Mouse (Mus musculus): ENCODE results near the gene Bud23. TPM values are rescaled to one million over a fixed set of nuclear protein-coding genes. Genes with fewer than 3 reads are reported as not detected.
A peak's percentile ranks its signal among the peaks of the same experiment; 100 is the strongest.

The Bud23 gene
- polyA plus RNA-seq, 1 experiment from 2014 or later = 38.3 TPM

DNA sequence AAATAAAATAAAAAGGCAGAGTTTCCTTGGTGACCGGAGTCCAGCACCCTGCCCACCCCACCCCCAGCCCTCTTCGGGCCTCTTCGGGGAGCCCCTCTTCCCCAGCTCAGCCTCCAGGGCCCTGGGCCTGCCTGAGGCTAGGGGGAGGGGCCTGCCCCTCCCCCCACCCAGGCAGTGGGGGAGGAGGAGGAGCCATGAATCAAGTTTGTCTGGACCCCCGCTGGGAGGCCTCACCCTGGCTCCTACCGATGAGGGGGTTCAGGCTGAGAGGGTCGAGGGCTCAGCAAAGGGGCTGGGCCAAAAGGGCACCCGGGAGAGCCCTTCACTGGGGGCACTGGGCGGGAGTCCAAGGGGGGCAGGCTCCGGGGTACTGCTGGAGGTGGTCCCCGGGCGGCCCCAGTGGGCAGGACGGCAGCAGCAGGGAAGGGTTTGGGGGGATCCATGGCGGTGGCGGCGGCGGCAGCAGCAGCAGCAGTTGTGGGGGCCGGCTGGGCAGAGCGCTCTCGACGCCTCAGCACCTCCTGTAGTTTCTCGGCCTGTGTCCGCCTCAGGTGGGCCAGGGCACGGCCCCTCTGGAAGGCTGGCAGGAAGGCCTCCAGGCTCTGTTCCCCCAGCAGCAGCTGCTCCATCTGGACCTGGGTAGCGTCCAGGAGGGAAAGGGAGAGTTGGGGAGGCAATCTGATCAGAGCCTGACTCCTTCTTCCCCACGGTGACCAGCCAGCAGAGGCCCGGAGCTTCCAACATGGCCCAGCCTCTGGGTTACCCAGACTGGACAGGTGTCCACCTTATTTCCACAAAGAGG, 8.8 kb upstream of the Bud23 start:
- H3K4me3 ChIP-seq (ENCODE audit: low read depth, low read length) = no peak overlapping the region
- ATAC-seq (no peak), DNase-seq (no peak)
- H3K4me1 ChIP-seq (ENCODE audit: insufficient read depth) = peaks cover 8% of the 10 kb centered on the region
- no peaks in the 10 kb centered on the region for H3K36me3 ChIP-seq (replicated peaks; ENCODE audit: insufficient read depth, low read length)
- no peak overlapping the region for H3K9ac ChIP-seq (replicated peaks)
- no peaks in the 10 kb centered on the region for H3K27me3 ChIP-seq (ENCODE audit: insufficient read depth, low read length)
- TF ChIP-seq EP300 (IDR thresholded peaks at IDR 0.05; ENCODE audit: low read depth) (no peak), CTCF (IDR thresholded peaks at IDR 0.05; ENCODE audit: low read depth) (no peak)
- no peaks in the 10 kb centered on the region for H3K9me3 ChIP-seq (ENCODE audit: low read length)
- no peak overlapping the region for H3K27ac ChIP-seq (ENCODE audit: low read depth)
- WGBS (ENCODE audit: insufficient replicate concordance) = 54% methylated on average over 25 of the region's 26 CpGs
- no peak overlapping the region for H3K4me2 ChIP-seq (ENCODE audit: low read depth, low read length)

DNA sequence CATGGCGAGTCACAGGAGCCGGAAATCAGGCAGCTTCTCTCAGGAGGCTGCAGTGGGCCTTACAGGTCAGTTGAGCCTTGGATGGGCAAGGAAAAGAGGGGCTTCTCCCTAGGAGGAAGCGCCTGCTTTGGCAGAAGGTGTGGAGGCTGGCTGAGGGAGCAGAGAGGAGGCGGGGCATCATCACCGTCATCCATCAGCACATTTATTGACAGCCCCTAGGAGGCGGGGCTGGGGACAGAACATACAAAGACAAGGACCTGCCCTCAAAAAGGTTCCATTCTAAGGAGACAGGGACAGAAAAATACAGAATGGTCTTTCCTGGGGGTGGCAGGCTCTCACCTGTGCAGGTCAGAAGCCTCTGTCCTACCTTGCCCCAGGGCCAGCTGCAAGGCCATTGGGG, 8.0 kb upstream of the Bud23 start:
- DNase-seq (no peak), ATAC-seq (no peak)
- no peak overlapping the region for H3K4me2 ChIP-seq (ENCODE audit: low read depth, low read length)
- no peak overlapping the region for H3K4me3 ChIP-seq (ENCODE audit: low read depth, low read length)
- H3K9ac ChIP-seq (replicated peaks) = no peak overlapping the region
- H3K36me3 ChIP-seq (replicated peaks; ENCODE audit: insufficient read depth, low read length) = no peaks in the 10 kb centered on the region
- WGBS (ENCODE audit: insufficient replicate concordance) = 60% methylated on average over 6 of the region's 6 CpGs
- H3K9me3 ChIP-seq (ENCODE audit: low read length) = 0 out of 2 replicates have a peak, but pooled peaks cover 2% of the 10 kb centered on the region
- H3K27me3 ChIP-seq (ENCODE audit: insufficient read depth, low read length) = no peaks in the 10 kb centered on the region
- TF ChIP-seq EP300 (IDR thresholded peaks at IDR 0.05; ENCODE audit: low read depth) = no peak
- no peak for TF ChIP-seq CTCF (IDR thresholded peaks at IDR 0.05; ENCODE audit: low read depth)
- no peak overlapping the region for H3K27ac ChIP-seq (ENCODE audit: low read depth)
- H3K4me1 ChIP-seq (ENCODE audit: insufficient read depth) = peaks cover 2% of the 10 kb centered on the region

DNA sequence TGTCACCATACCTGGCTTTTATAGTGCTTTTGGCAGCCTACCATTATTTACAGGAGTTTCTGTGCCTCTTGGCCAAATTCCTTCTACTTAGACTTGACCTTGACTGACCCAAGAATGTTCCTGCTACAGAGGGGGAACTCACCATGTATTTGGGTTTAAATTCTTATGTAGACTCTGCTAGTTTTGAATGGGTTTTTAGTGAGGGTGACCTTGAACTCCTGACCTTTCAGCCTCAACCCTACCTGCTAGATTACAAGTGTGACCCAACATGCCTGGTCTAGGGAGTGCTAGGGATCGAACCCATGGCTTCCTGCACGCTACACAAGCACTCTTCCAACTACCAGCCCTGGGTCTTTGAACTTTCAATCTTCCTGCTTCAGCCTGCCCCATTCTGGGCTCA, 7.3 kb upstream of the Bud23 start:
- ATAC-seq (no peak), DNase-seq (no peak)
- no peak for TF ChIP-seq CTCF (IDR thresholded peaks at IDR 0.05; ENCODE audit: low read depth)
- no peak for TF ChIP-seq EP300 (IDR thresholded peaks at IDR 0.05; ENCODE audit: low read depth)
- Histone ChIP-seq H3K9me3 (ENCODE audit: low read length) (0 out of 2 replicates have a peak, but pooled peaks cover 2% of the 10 kb centered on the region), H3K4me1 (ENCODE audit: insufficient read depth) (no peaks in the 10 kb centered on the region), H3K4me3 (ENCODE audit: low read depth, low read length) (no peak overlapping the region), H3K36me3 (replicated peaks; ENCODE audit: insufficient read depth, low read length) (no peaks in the 10 kb centered on the region), H3K9ac (replicated peaks) (no peak overlapping the region), H3K27me3 (ENCODE audit: insufficient read depth, low read length) (no peaks in the 10 kb centered on the region), H3K4me2 (ENCODE audit: low read depth, low read length) (no peak overlapping the region), H3K27ac (ENCODE audit: low read depth) (no peak overlapping the region)
- 79% methylated on average over 2 of the region's 2 CpGs for WGBS (ENCODE audit: insufficient replicate concordance)

DNA sequence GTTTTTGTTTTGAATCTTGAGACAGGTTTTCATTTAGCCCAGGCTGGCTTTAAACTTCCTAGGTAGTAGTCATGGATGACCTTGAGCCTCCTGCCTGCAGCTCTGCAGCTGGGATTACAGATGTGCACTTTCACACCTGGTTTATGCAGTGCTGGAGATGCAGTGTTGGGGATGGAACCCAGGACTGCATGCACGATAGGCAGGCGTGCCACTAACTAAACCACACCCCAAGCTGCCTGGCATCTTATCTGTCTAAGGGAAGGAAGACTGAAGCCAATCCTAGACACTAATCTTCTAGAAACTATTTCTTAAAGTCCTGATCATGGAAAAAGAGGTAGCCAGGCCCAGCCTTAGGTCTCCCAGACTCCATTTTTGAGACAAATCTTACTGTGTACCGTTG, 5.7 kb upstream of the Bud23 start:
- no peak overlapping the region for H3K9ac ChIP-seq (replicated peaks)
- 0 out of 2 replicates have a peak, but pooled peaks cover 2% of the 10 kb centered on the region for H3K9me3 ChIP-seq (ENCODE audit: low read length)
- ATAC-seq = no peak
- H3K4me2 ChIP-seq (ENCODE audit: low read depth, low read length) = no peak overlapping the region
- no peak overlapping the region for H3K27ac ChIP-seq (ENCODE audit: low read depth)
- peaks cover 5% of the 10 kb centered on the region; the same call in 1 of the 2 replicates for H3K36me3 ChIP-seq (replicated peaks; ENCODE audit: insufficient read depth, low read length)
- TF ChIP-seq CTCF (IDR thresholded peaks at IDR 0.05; ENCODE audit: low read depth) (no peak), EP300 (IDR thresholded peaks at IDR 0.05; ENCODE audit: low read depth) (no peak)
- no peak for DNase-seq
- 58% methylated on average over 3 of the region's 3 CpGs for WGBS (ENCODE audit: insufficient replicate concordance)
- H3K4me1 ChIP-seq (ENCODE audit: insufficient read depth) = peaks cover 2% of the 10 kb centered on the region; the same call in 1 of the 2 replicates
- no peaks in the 10 kb centered on the region for H3K27me3 ChIP-seq (ENCODE audit: insufficient read depth, low read length)
- no peak overlapping the region for H3K4me3 ChIP-seq (ENCODE audit: low read depth, low read length)

GRCm38 (mm10) chr5:135066008-135066407, 1.2 kb upstream of the Bud23 start:
- Histone ChIP-seq H3K27me3 (ENCODE audit: insufficient read depth, low read length) (no peaks in the 10 kb centered on the region), H3K9ac (replicated peaks) (no peak overlapping the region), H3K4me3 (ENCODE audit: low read depth, low read length) (no peak overlapping the region), H3K36me3 (replicated peaks; ENCODE audit: insufficient read depth, low read length) (peaks cover 6% of the 10 kb centered on the region), H3K4me1 (ENCODE audit: insufficient read depth) (peaks cover 10% of the 10 kb centered on the region), H3K27ac (ENCODE audit: low read depth) (no peak overlapping the region), H3K9me3 (ENCODE audit: low read length) (0 out of 2 replicates have a peak, but pooled peaks cover 2% of the 10 kb centered on the region), H3K4me2 (ENCODE audit: low read depth, low read length) (peak overlapping the region; percentile 98)
- 86% methylated on average over 3 of the region's 3 CpGs for WGBS (ENCODE audit: insufficient replicate concordance)
- DNase-seq = no peak
- ATAC-seq = no peak
- TF ChIP-seq EP300 (IDR thresholded peaks at IDR 0.05; ENCODE audit: low read depth) (no peak), CTCF (IDR thresholded peaks at IDR 0.05; ENCODE audit: low read depth) (no peak)

DNA sequence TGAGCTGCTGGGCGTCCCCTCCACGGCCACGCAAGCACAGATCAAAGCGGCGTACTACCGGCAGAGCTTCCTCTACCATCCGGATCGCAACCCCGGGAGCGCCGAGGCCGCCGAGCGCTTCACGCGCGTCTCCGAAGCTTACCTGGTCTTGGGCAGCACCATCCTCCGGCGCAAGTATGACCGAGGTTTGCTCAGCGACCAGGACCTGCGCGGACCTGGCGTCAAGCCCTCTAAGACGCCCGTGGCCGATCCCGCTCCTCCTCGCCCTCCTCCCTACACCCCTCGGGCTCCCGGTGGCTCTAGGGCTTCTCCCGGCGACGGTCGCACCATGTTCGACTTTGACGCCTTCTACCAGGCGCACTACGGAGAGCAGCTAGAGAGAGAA, 385 bp downstream of the Bud23 start:
- H3K4me3 ChIP-seq (ENCODE audit: low read depth, low read length) = peak overlapping the region; percentile 87
- H3K9ac ChIP-seq (replicated peaks) = peak overlapping the region; percentile 91
- ATAC-seq (peak; percentile 54), DNase-seq (no peak)
- H3K4me1 ChIP-seq (ENCODE audit: insufficient read depth) = peaks cover 10% of the 10 kb centered on the region
- H3K27me3 ChIP-seq (ENCODE audit: insufficient read depth, low read length) = no peaks in the 10 kb centered on the region
- H3K9me3 ChIP-seq (ENCODE audit: low read length) = 0 out of 2 replicates have a peak, but pooled peaks cover 2% of the 10 kb centered on the region
- peak overlapping the region; percentile 74 for H3K27ac ChIP-seq (ENCODE audit: low read depth)
- H3K36me3 ChIP-seq (replicated peaks; ENCODE audit: insufficient read depth, low read length) = peaks cover 20% of the 10 kb centered on the region
- H3K4me2 ChIP-seq (ENCODE audit: low read depth, low read length) = peak overlapping the region; percentile 98
- TF ChIP-seq CTCF (IDR thresholded peaks at IDR 0.05; ENCODE audit: low read depth) (no peak), EP300 (IDR thresholded peaks at IDR 0.05; ENCODE audit: low read depth) (no peak)
- under 1% methylated on average over 39 of the region's 40 CpGs for WGBS (ENCODE audit: insufficient replicate concordance)
